Mouse (Mus musculus): ENCODE results near the gene Gm20388. TPM values are rescaled to one million over a fixed set of nuclear protein-coding genes. Genes with fewer than 3 reads are reported as not detected.

Gm20388 gene
- polyA plus RNA-seq, 1 experiment: not detected

DNA sequence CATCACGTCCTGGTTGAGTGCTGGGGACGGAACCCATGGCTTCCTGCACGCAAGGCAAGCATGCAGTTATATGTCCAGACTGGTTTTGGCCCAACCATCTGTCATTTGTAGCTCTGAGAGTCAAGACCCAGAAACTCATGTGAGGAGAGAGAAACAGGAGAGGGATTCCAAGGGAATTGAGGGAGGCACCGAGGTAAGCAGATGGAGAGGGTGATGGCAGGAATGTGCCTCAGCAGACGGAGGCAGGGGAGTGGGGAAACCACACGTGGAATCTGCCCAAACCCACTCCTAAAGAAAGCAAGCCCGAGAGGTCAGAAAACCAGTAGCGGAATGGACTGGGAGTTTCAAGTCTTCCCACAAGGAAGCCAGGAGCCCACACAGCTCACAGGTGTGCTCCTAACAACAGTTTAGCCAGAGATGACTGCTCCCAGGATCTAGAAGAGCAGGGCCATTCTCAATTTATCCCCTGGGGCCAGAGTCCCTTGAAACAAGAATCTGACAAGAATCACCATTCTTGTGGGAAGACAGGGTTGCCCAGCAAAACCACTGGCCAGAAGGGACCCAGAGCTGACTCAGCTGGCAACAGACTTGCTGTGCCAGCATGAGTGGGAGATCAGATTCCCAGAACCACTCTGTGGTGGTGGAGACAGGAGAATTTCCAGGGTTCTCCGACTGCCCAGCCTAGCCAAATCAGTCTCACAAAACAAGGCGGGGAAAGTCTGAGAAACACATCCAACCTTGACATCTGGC is 1772.6 kb downstream of the Gm20388 start:
- Histone ChIP-seq H3K4me3 (ENCODE audit: insufficient read depth, low read depth, low read length) (no peak overlapping the region), H3K4me1 (ENCODE audit: control insufficient read depth, insufficient read depth, low read length) (peaks cover 44% of the 10 kb centered on the region), H3K27ac (ENCODE audit: insufficient read depth, low read depth, low read length) (no peak overlapping the region)
- 78% methylated on average over 10 of the region's 10 CpGs for WGBS
- TF ChIP-seq POLR2A (IDR thresholded peaks at IDR 0.05; ENCODE audit: insufficient read depth, low read depth, low read length) (no peak), CTCF (IDR thresholded peaks at IDR 0.05; ENCODE audit: insufficient read depth, low read depth, low read length) (no peak)

DNA sequence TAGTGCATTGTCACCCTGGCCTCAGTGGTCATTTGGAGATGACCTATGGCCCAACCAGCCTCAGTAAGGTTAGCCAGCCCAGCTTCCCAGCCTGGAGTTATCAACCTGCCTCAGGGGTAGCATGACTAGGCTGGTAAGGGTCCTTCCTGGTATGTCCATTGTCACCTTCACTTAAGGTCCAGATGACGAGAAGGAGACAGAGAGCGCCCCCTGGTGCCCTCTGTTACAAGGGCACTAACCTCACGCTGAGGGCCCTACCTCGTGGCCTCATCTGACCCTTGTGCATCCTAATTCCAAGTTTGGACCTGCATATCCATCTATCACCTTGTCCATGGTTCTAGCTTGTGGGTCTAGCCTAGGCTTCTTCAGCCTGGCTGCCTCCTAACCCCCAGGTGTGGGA is 1774.8 kb downstream of the Gm20388 start:
- Histone ChIP-seq H3K4me3 (ENCODE audit: insufficient read depth, low read depth, low read length) (no peak overlapping the region), H3K27ac (ENCODE audit: insufficient read depth, low read depth, low read length) (no peak overlapping the region), H3K4me1 (ENCODE audit: control insufficient read depth, insufficient read depth, low read length) (peaks cover 55% of the 10 kb centered on the region)
- WGBS: 22% methylated on average over 4 of the region's 4 CpGs
- TF ChIP-seq POLR2A (IDR thresholded peaks at IDR 0.05; ENCODE audit: insufficient read depth, low read depth, low read length): no peak
- peak; percentile 75 for TF ChIP-seq CTCF (IDR thresholded peaks at IDR 0.05; ENCODE audit: insufficient read depth, low read depth, low read length)

DNA sequence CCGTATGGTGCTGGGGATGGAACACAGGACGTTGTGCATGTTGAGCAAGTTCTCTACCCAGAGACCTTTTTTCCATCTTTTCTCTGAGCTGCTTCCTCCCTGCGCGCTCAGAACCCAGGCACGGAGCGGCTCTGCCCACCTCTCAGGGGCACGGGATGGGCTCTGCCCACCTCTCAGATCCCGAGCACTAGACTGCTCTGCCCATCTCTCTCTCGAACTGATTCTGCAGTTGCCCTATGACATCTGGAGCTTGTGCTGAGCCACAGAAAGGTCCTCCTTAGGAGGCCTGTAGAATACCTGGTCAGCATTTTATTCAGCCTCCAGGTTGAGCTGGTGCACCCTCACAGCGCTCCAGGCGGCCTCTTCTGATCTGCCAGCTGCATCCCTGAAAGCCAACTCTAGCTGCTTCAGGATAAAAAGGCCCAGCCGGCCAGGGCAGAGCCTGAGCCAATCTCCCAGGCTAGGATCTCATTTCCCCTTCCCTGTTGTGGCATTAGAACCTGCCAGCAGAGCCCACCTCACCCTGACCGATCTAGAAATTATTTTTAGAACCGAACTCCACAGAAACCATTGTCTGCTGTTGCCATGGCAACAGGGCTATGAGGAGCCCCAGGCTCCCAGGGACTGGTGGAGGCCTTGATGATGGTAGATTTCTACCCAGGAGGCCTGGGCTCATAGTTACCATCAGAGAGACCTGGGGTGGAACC is 1777.0 kb downstream of the Gm20388 start:
- 18% methylated on average over 14 of the region's 14 CpGs for WGBS
- Histone ChIP-seq H3K4me1 (ENCODE audit: control insufficient read depth, insufficient read depth, low read length) (peaks cover 51% of the 10 kb centered on the region), H3K4me3 (ENCODE audit: insufficient read depth, low read depth, low read length) (no peak overlapping the region), H3K27ac (ENCODE audit: insufficient read depth, low read depth, low read length) (peak overlapping the region; percentile 93)
- no peak for TF ChIP-seq POLR2A (IDR thresholded peaks at IDR 0.05; ENCODE audit: insufficient read depth, low read depth, low read length)
- no peak for TF ChIP-seq CTCF (IDR thresholded peaks at IDR 0.05; ENCODE audit: insufficient read depth, low read depth, low read length)

DNA sequence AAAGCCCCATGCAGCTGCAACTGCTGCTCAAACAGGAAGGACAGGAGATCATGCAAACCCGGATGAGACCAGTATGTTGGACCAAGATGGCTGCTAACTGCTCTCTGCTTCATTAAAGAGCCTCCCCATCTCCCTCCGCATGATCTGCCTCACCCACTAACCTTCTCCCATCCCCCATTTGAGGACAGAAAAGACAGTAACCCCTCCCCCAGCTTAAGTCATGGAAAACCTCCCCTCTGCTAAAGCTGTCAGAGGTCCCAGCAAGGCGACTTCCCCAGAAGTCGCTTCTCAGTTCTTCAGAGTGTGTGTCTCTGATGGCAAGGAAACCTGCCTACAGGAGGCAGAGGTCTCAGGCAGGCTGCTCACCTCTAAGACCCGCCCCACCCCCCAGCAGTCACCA is 1777.9 kb downstream of the Gm20388 start:
- Histone ChIP-seq H3K4me3 (ENCODE audit: insufficient read depth, low read depth, low read length) (no peak overlapping the region), H3K27ac (ENCODE audit: insufficient read depth, low read depth, low read length) (peak overlapping the region; percentile 93), H3K4me1 (ENCODE audit: control insufficient read depth, insufficient read depth, low read length) (peaks cover 44% of the 10 kb centered on the region)
- 32% methylated on average over 5 of the region's 5 CpGs for WGBS
- TF ChIP-seq POLR2A (IDR thresholded peaks at IDR 0.05; ENCODE audit: insufficient read depth, low read depth, low read length): no peak
- no peak for TF ChIP-seq CTCF (IDR thresholded peaks at IDR 0.05; ENCODE audit: insufficient read depth, low read depth, low read length)

DNA sequence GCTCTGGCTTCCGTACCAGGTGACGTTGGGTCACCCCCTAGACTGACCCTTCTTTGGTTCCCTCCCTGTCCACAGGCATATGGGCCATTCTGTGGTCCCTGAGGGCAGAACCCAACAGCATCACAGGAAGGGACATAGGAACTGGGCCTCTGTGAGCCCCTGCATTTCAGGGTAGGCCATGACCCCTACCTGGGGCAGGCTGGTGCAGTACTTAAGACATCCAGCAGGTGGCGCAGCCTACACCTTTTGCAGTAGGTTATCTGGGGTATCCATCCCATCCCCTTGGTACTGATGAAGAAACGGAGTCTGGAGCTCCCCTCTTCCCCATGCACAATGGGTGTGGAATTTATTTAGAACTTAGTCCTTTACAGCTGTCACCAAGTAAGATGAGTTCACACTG is 1783.8 kb downstream of the Gm20388 start:
- H3K4me3 ChIP-seq (ENCODE audit: insufficient read depth, low read depth, low read length): no peak overlapping the region
- 54% methylated on average over 4 of the region's 4 CpGs for WGBS
- H3K4me1 ChIP-seq (ENCODE audit: control insufficient read depth, insufficient read depth, low read length): peaks cover 37% of the 10 kb centered on the region
- TF ChIP-seq POLR2A (IDR thresholded peaks at IDR 0.05; ENCODE audit: insufficient read depth, low read depth, low read length): no peak
- TF ChIP-seq CTCF (IDR thresholded peaks at IDR 0.05; ENCODE audit: insufficient read depth, low read depth, low read length): peak; percentile 77
- no peak overlapping the region for H3K27ac ChIP-seq (ENCODE audit: insufficient read depth, low read depth, low read length)

DNA sequence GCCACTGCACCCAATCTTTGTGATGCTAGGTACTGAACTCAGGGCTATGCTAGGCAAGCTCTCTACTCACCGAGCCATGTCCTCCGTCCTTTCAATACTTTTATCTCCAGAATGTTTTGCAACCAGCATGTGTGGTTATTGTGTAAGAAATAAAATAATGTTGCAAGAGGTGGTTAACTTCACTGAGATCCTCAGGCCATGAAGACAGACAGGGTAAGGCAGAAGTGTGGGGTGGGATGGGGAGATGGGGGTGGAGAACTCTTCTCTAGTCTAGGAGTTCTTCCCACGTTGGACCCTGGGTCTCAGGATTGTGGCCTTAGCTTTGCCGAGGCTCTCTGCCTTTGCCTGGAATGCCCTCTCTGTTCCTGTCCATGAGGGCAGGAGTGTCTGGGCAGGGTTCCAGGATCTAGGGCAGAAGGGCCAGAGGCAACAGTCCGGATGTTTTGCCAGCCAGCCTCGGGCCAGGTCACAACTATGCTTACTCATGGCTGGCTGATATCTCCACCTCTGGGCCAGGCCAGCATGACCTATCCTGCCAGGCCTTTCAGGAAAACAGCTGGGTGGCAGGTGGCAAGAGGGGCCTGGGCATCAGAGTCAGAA is 1785.0 kb downstream of the Gm20388 start:
- Histone ChIP-seq H3K27ac (ENCODE audit: insufficient read depth, low read depth, low read length) (no peak overlapping the region; the same call in 1 of the 2 replicates), H3K4me3 (ENCODE audit: insufficient read depth, low read depth, low read length) (no peak overlapping the region), H3K4me1 (ENCODE audit: control insufficient read depth, insufficient read depth, low read length) (peaks cover 35% of the 10 kb centered on the region)
- WGBS: 65% methylated on average over 6 of the region's 6 CpGs
- TF ChIP-seq POLR2A (IDR thresholded peaks at IDR 0.05; ENCODE audit: insufficient read depth, low read depth, low read length): no peak
- no peak for TF ChIP-seq CTCF (IDR thresholded peaks at IDR 0.05; ENCODE audit: insufficient read depth, low read depth, low read length)

DNA sequence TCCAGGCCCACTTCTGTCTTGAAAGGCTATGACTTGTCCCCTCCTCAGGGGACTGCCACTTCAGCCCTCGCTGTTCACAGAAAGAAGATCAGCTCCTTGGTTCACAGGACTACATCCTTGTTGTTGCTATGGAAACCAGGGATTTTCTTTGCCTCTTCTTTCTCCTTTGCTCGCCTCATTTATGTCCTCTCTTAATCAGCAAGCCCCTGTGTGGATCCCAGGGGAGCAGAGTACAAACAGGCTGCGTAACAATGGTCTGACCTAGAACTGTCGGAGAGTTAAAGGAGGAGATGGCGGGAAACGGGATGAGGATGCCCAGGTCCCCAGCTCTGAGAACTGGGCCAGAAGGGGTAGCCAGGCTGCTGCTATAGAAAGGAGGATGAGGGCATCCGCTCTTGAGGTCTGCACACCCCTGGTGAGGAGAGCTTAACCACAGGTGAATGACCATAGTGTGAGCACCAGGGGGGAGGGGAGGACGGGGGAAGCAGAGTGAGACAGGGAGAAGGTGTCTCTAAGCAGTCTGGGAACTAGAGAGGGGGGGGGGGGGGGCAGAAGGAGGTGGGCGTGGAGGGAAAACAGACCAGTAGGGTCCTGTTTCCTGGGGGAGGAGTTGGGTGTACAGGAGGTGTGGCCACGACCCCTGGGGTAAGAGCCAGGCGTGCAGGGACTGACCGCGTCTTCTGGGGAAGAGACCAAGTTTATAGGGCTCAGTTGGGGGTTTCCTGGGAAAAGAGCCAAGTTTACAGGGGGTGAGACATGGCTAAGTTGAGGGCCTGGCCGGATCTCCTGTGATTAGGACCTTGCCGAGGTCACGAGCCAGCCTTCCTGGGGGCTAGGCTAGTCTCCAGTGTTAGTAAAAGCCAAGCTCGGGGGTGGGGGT is 1787.3 kb downstream of the Gm20388 start:
- WGBS: 5% methylated on average over 17 of the region's 17 CpGs
- H3K4me3 ChIP-seq (ENCODE audit: insufficient read depth, low read depth, low read length): peak overlapping the region; percentile 14
- H3K4me1 ChIP-seq (ENCODE audit: control insufficient read depth, insufficient read depth, low read length): peaks cover 35% of the 10 kb centered on the region
- H3K27ac ChIP-seq (ENCODE audit: insufficient read depth, low read depth, low read length): peak overlapping the region; percentile 90
- TF ChIP-seq CTCF (IDR thresholded peaks at IDR 0.05; ENCODE audit: insufficient read depth, low read depth, low read length): no peak
- no peak for TF ChIP-seq POLR2A (IDR thresholded peaks at IDR 0.05; ENCODE audit: insufficient read depth, low read depth, low read length)

DNA sequence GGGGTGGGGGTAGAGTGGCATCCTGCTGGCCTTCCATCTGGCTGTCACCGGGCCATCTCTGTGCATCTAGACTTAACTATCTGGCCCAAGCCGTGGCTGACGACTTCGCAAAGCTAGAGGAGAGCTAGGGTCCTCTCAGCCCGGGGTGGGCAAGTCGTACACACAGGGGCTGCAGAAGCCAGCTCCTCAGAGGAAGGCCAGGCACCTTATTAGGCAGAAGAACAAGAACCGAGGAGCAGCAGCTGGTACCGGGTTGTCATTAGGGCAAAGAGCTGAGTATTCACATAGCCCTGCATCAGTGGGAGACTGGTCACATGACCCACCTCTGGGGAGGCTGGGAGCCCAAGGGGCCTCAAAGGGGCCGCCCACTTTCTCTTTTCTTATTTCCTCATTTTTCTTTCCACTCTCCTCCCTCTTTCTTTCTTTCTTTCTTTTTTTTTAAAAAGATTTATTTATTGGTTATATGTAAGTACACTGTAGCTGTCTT is 1788.0 kb downstream of the Gm20388 start:
- H3K4me3 ChIP-seq (ENCODE audit: insufficient read depth, low read depth, low read length): no peak overlapping the region; the same call in 1 of the 2 replicates
- TF ChIP-seq POLR2A (IDR thresholded peaks at IDR 0.05; ENCODE audit: insufficient read depth, low read depth, low read length) (no peak), CTCF (IDR thresholded peaks at IDR 0.05; ENCODE audit: insufficient read depth, low read depth, low read length) (no peak)
- 15% methylated on average over 9 of the region's 9 CpGs for WGBS
- peak overlapping the region; percentile 70; the same call in 1 of the 2 replicates for H3K27ac ChIP-seq (ENCODE audit: insufficient read depth, low read depth, low read length)
- peaks cover 32% of the 10 kb centered on the region for H3K4me1 ChIP-seq (ENCODE audit: control insufficient read depth, insufficient read depth, low read length)

All from olfactory bulb, adult 2 months (tissue).